Mouse (Mus musculus) right cerebral cortex, postnatal 10 days (tissue): ENCODE results near the gene Nt5c2.
"Not testable (repeated sequence)": the region's sequence is repeated elsewhere in the genome, so short reads cannot be mapped to it uniquely, and the experiment has no call there.

Experiments used
- DNase-seq, 2 experiments: peaks; one replicate each; pipeline ENCODE4 v3.0.0; 2021; ENCODE audit warnings: low spot score in 2 of 2

Nt5c2 gene

GRCm38 (mm10) chr19:47017831-47018230, 2.9 kb upstream of the Nt5c2 start:
- DNase-seq = no peak

- peak; percentile 67 to 74 for DNase-seq
Measured at GRCm38 (mm10) chr19:47016487-47016886, 1.5 kb upstream of the Nt5c2 start.

GRCm38 (mm10) chr19:47015965-47016364, 1.0 kb upstream of the Nt5c2 start:
- no peak for DNase-seq

- DNase-seq = peak; percentile 60 to 62
Measured at GRCm38 (mm10) chr19:47015396-47015795, 443 bp upstream of the Nt5c2 start.

GRCm38 (mm10) chr19:47014159-47014446, 850 bp downstream of the Nt5c2 start:
- no peak for DNase-seq

GRCm38 (mm10) chr19:47013340-47014158, 1.4 kb downstream of the Nt5c2 start:
- DNase-seq = no peak

- DNase-seq = no peak
Measured at GRCm38 (mm10) chr19:47012521-47013130, 2.3 kb downstream of the Nt5c2 start.

- no peak for DNase-seq
Measured at GRCm38 (mm10) chr19:47009943-47010342, 5.0 kb downstream of the Nt5c2 start.

- no peak for DNase-seq
Measured at GRCm38 (mm10) chr19:47009420-47009819, 5.5 kb downstream of the Nt5c2 start.

GRCm38 (mm10) chr19:47006321-47006720, 8.6 kb downstream of the Nt5c2 start:
- DNase-seq = no peak

- DNase-seq = no peak
Measured at GRCm38 (mm10) chr19:47005873-47006272, 9.1 kb downstream of the Nt5c2 start.

- DNase-seq = no peak
Measured at GRCm38 (mm10) chr19:47003742-47004511, 11.0 kb downstream of the Nt5c2 start.

- not testable (repeated sequence) for DNase-seq
Measured at GRCm38 (mm10) chr19:47000357-47000756, 14.6 kb downstream of the Nt5c2 start.

- no peak for DNase-seq
Measured at GRCm38 (mm10) chr19:46999753-47000152, 15.2 kb downstream of the Nt5c2 start.

GRCm38 (mm10) chr19:46998953-46999352, 16.0 kb downstream of the Nt5c2 start:
- no peak for DNase-seq

- no peak for DNase-seq
Measured at GRCm38 (mm10) chr19:46998168-46998870, 16.6 kb downstream of the Nt5c2 start.

GRCm38 (mm10) chr19:46996095-46996494, 18.9 kb downstream of the Nt5c2 start:
- DNase-seq = no peak

- not testable (repeated sequence) for DNase-seq
Measured at GRCm38 (mm10) chr19:46992329-46992728, 22.6 kb downstream of the Nt5c2 start.

GRCm38 (mm10) chr19:46991145-46991544, 23.8 kb downstream of the Nt5c2 start:
- DNase-seq = peak in 1 of 2 experiments; percentile 86

- DNase-seq = not testable (repeated sequence)
Measured at GRCm38 (mm10) chr19:46990625-46991024, 24.3 kb downstream of the Nt5c2 start.

GRCm38 (mm10) chr19:46990153-46990518, 24.8 kb downstream of the Nt5c2 start:
- no peak for DNase-seq
